Mouse (Mus musculus) E14TG2a.4 (cell line): ENCODE results near the gene Wfdc1.

Source experiments
- CTCF ChIP-seq: conservative IDR thresholded peaks from 2 replicates; pipeline ENCODE4 v1.5.1; 2014; ENCODE audit warnings: low read length
- POU5F1 ChIP-seq: IDR thresholded peaks from 2 replicates; pipeline ENCODE4 v1.6.1; 2014; ENCODE audit warnings: low read length, borderline replicate concordance

- TF ChIP-seq CTCF (no peak), POU5F1 (no peak)
Observed at GRCm38 (mm10) chr8:119627199-119627598, 39.0 kb upstream of the Wfdc1 start.
